Mouse (Mus musculus): ENCODE results near the gene Arl10.

- TF ChIP-seq CTCF (IDR thresholded peaks at IDR 0.05; ENCODE audit: borderline replicate concordance, insufficient read depth, low read depth, low read length): no peak
- TF ChIP-seq POLR2A (IDR thresholded peaks at IDR 0.05; ENCODE audit: borderline replicate concordance, insufficient read depth, low read length): no peak
These were observed 3.1 kb downstream of the Arl10 start for GRCm38 (mm10) chr13:54577652-54578507.

Data from cerebellum, adult 2 months (tissue).